Mouse (Mus musculus) thymus, postnatal 14 days (tissue): Measurements from ENCODE around the gene D1Ertd622e.

Experiments
- DNase-seq: peaks from one replicate; pipeline ENCODE4 v3.0.0; 2021

D1Ertd622e gene

GRCm38 (mm10) chr1:97578025-97578417 lies 83.9 kb downstream of the D1Ertd622e start:
- DNase-seq, result no peak

DNA sequence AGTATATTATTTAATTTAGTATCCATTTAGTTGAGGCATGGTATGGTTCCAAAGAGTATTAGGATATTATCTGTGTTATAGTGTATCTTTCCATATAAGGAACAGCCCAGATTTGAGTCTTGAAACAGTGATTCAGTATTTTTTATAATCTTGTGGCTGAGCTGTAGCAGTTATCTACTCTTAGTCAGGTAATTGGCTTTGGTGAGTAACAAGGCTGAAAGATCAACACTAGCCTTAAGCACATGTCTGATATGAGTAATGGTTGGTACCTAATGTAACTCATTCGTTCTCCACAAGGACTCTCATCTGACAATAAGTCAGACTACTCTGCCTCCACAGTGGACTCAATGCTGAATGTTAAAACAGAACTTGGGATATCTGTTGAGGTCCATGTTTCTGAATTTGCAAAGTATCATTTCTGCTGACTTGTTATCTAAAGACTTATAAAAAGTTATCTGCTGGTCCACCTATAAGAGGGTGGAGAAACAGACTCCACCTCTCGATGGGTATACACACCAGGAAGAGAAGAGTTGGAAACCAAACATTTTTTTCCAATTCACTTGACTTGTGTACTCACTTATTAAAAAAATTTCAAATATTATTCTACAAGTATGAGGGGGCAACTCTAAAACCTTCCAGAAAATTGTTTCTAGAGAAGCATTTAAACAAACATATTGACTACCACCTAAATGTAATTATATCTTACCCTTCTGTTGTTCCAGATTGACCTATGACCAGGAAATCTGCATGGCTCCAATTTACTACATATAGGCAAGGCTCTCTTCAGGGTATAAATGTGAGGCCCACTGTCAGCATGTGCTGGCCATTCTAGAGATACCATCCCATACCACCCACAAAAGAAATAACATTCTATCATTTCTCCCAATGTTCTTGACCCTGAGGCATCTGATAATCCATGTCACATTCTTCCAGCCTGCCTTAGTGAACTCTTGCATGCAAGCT lies 84.5 kb downstream of the D1Ertd622e start:
- no peak for DNase-seq

GRCm38 (mm10) chr1:97576576-97576975 lies 85.3 kb downstream of the D1Ertd622e start:
- no peak for DNase-seq

GRCm38 (mm10) chr1:97570814-97571213 lies 91.1 kb downstream of the D1Ertd622e start:
- DNase-seq, result no peak

GRCm38 (mm10) chr1:97567956-97568355 lies 93.9 kb downstream of the D1Ertd622e start:
- DNase-seq, result no peak

DNA sequence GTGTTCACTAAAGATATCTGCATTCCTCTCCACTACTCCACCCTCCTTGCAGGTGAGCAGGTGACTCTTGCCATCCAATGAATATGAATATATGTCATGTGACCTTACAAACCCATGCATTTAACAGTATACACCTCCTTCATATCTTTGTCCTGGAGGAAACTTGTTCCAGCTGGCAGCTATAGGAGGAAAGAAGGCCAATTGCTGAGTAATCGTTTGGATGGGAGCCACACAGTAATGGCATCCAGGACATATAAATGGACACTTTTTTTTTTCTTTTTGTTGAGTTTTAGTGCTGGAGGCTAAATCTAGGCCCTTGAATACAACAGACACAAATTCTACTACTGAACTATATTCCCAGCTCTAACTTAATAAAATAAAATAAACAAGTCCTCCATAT lies 97.2 kb downstream of the D1Ertd622e start:
- no peak for DNase-seq

DNA sequence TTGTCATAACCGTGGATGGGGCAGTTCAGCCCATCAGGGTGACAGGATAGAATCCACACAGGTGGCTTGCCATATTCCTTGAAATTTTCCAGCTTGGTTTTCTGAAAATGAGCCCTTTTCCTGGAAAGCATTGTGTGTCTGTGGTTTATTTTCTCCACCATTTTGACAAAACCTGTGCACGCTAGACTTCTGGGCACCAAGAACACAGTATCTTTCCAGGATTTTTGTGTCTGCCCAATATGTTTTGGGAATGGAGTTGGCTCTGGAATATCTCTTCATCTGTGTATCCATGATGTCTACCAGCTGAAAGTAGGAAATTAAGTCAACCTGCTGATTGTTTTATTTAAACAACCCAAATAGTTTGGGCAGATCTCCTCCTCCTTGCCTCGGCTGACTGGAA lies 99.0 kb downstream of the D1Ertd622e start:
- DNase-seq, result no peak
